ENCODE assay signal across 21 mouse cellular contexts in the genomic region with DNA sequence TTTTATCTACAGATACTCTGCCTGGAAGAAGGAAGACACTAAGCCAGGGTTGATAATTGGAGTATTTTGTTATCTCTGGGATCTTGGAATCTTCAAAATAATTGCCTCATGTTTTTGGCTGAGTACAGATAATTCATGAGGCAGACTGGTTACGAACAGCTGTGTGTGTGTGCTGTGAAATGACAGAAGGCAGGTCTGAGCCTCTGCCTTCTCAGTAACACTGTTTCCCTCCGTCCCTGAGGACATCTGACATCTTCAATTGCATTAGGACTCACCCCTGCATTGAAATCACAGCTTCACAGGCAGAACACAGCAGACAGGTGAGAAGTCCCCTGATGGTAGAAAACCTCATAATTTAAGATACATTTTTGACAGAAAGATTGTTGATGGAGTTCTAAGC.
A peak's percentile ranks its signal among the peaks of the same experiment; 100 is the strongest.
DNase-seq lines count a peak whose midpoint lies in the region; ATAC-seq and TF ChIP-seq lines count a peak whose summit lies in the region.
"Had no signal": no experiment of that assay in that cellular context is flagged by ENCODE, and none has a peak within 500 bp of the region (broad histone marks: within the 10 kb centered on the region; RNA-seq: fewer than 3 reads in every experiment).

No protein-coding gene starts in this region.

- no peaks in the 10 kb centered on the region for H3K9me3 ChIP-seq in hindbrain, embryonic 16.5 days (ENCODE audit: control insufficient read depth, low read length)
- no peaks in the 10 kb centered on the region for H3K9me3 ChIP-seq in hindbrain, embryonic 14.5 days (ENCODE audit: control insufficient read depth, low read length)
- H3K9me3 ChIP-seq in midbrain, embryonic 14.5 days (ENCODE audit: control insufficient read depth, low read length): no peaks in the 10 kb centered on the region
- no peaks in the 10 kb centered on the region for H3K9me3 ChIP-seq in midbrain, embryonic 10.5 days (replicated peaks)
- no peaks in the 10 kb centered on the region for H3K9me3 ChIP-seq in midbrain, postnatal 0 days (ENCODE audit: low read length)
- H3K9me3 ChIP-seq: embryonic facial prominence, embryonic 12.5 days; forebrain, embryonic 13.5 days; G1E; heart, embryonic 12.5 days; hindbrain, embryonic 12.5 days had no signal

- H3K36me3 ChIP-seq in hindbrain, embryonic 16.5 days (ENCODE audit: control insufficient read depth, insufficient read depth, low read length): no peaks in the 10 kb centered on the region
- no peaks in the 10 kb centered on the region for H3K36me3 ChIP-seq in hindbrain, embryonic 14.5 days (replicated peaks; ENCODE audit: control insufficient read depth, insufficient read depth)
- no peaks in the 10 kb centered on the region for H3K36me3 ChIP-seq in midbrain, embryonic 14.5 days (ENCODE audit: control insufficient read depth, insufficient read depth, low read length)
- H3K36me3 ChIP-seq in midbrain, embryonic 10.5 days: no peaks in the 10 kb centered on the region
- no peaks in the 10 kb centered on the region for H3K36me3 ChIP-seq in midbrain, postnatal 0 days (ENCODE audit: insufficient read depth, low read length)
- H3K36me3 ChIP-seq: embryonic facial prominence, embryonic 12.5 days; G1E; heart, embryonic 12.5 days; hindbrain, embryonic 12.5 days had no signal

- H3K27me3 ChIP-seq in hindbrain, embryonic 16.5 days (replicated peaks; ENCODE audit: control insufficient read depth, insufficient read depth, low read length): no peaks in the 10 kb centered on the region
- no peaks in the 10 kb centered on the region for H3K27me3 ChIP-seq in hindbrain, embryonic 14.5 days (ENCODE audit: control insufficient read depth, insufficient read depth, low read length)
- no peaks in the 10 kb centered on the region for H3K27me3 ChIP-seq in midbrain, embryonic 14.5 days (ENCODE audit: control insufficient read depth, insufficient read depth, low read length)
- H3K27me3 ChIP-seq in midbrain, embryonic 10.5 days (ENCODE audit: low read depth, poor library complexity, severe bottlenecking): no peaks in the 10 kb centered on the region
- H3K27me3 ChIP-seq in midbrain, postnatal 0 days (ENCODE audit: insufficient read depth, low read length): no peaks in the 10 kb centered on the region
- H3K27me3 ChIP-seq: embryonic facial prominence, embryonic 12.5 days; forebrain, embryonic 13.5 days; heart, embryonic 12.5 days; hindbrain, embryonic 12.5 days had no signal

- no peak overlapping the region for H3K4me3 ChIP-seq in hindbrain, embryonic 16.5 days (ENCODE audit: low read length)
- no peak overlapping the region for H3K4me3 ChIP-seq in hindbrain, embryonic 14.5 days (replicated peaks; ENCODE audit: low read length)
- no peak overlapping the region for H3K4me3 ChIP-seq in midbrain, embryonic 14.5 days (replicated peaks; ENCODE audit: low read depth, low read length)
- H3K4me3 ChIP-seq in midbrain, embryonic 10.5 days: no peak overlapping the region
- no peak overlapping the region for H3K4me3 ChIP-seq in midbrain, postnatal 0 days (ENCODE audit: low read depth, low read length)
- H3K4me3 ChIP-seq: embryonic facial prominence, embryonic 12.5 days; forebrain, embryonic 13.5 days; gastrocnemius, adult 2 months; heart, embryonic 12.5 days; hindbrain, embryonic 12.5 days had no signal

- TF ChIP-seq CTCF in midbrain, postnatal 0 days (IDR thresholded peaks at IDR 0.05): no peak

- no peak overlapping the region for H3K4me2 ChIP-seq in hindbrain, embryonic 16.5 days (ENCODE audit: low read length)
- H3K4me2 ChIP-seq in hindbrain, embryonic 14.5 days (replicated peaks): no peak overlapping the region
- H3K4me2 ChIP-seq in midbrain, embryonic 14.5 days (ENCODE audit: low read length): no peak overlapping the region
- no peak overlapping the region for H3K4me2 ChIP-seq in midbrain, postnatal 0 days (ENCODE audit: low read depth, low read length, poor library complexity, severe bottlenecking)
- H3K4me2 ChIP-seq: embryonic facial prominence, embryonic 12.5 days; forebrain, embryonic 13.5 days; heart, embryonic 12.5 days; hindbrain, embryonic 12.5 days had no signal

- ATAC-seq in hindbrain, embryonic 16.5 days: peak; percentile 48; the same call in 1 of the 2 replicates
- ATAC-seq in hindbrain, embryonic 14.5 days (ENCODE audit: low FRiP score): no peak
- ATAC-seq in midbrain, embryonic 14.5 days (ENCODE audit: low FRiP score, low TSS enrichment): no peak; the same call in 1 of the 2 replicates
- ATAC-seq in midbrain, postnatal 0 days (ENCODE audit: low FRiP score): no peak
- ATAC-seq: CD4-positive, CD25-positive, alpha-beta regulatory T cell, adult 4 months; forebrain, embryonic 13.5 days; inflammation-experienced regulatory T-cells, adult 6 months had no signal

- no peak overlapping the region for H3K9ac ChIP-seq in hindbrain, embryonic 16.5 days (ENCODE audit: low read depth, low read length)
- H3K9ac ChIP-seq in hindbrain, embryonic 14.5 days: no peak overlapping the region
- H3K9ac ChIP-seq in midbrain, embryonic 14.5 days (replicated peaks; ENCODE audit: low read length): no peak overlapping the region
- H3K9ac ChIP-seq in midbrain, postnatal 0 days (replicated peaks; ENCODE audit: low read length, poor library complexity, severe bottlenecking): no peak overlapping the region
- H3K9ac ChIP-seq: embryonic facial prominence, embryonic 12.5 days; forebrain, embryonic 13.5 days; heart, embryonic 12.5 days; hindbrain, embryonic 12.5 days had no signal

- no peak overlapping the region for H3K27ac ChIP-seq in hindbrain, embryonic 16.5 days (ENCODE audit: low read depth, low read length)
- H3K27ac ChIP-seq in hindbrain, embryonic 14.5 days: no peak overlapping the region
- H3K27ac ChIP-seq in midbrain, embryonic 14.5 days (replicated peaks; ENCODE audit: low read depth, low read length): no peak overlapping the region
- no peak overlapping the region for H3K27ac ChIP-seq in midbrain, embryonic 10.5 days (replicated peaks)
- no peak overlapping the region for H3K27ac ChIP-seq in midbrain, postnatal 0 days (ENCODE audit: low read depth, low read length)
- H3K27ac ChIP-seq: embryonic facial prominence, embryonic 12.5 days; forebrain, embryonic 13.5 days; gastrocnemius, adult 2 months; hindbrain, embryonic 12.5 days had no signal

- DNase-seq in cerebellum, postnatal 10 days: peak; percentile 9 to 21
- DNase-seq in cerebellum, adult 8-10 months: no peak
- DNase-seq in hindbrain, embryonic 14.5 days (ENCODE audit: low spot score): no peak
- peak; percentile 57 for DNase-seq in midbrain, embryonic 14.5 days
- DNase-seq in midbrain, embryonic 10.5 days (ENCODE audit: low spot score): no peak
- peak; percentile 34 for DNase-seq in midbrain, postnatal 0 days (ENCODE audit: low spot score)
- DNase-seq: adrenal gland, postnatal 10 days; B cell, adult 2 months; cerebellum, adult 18-20 months; cerebellum, postnatal 14 days; embryo, embryonic 11 days; gastrocnemius, adult 2 months; gastrocnemius, postnatal 25 days had no signal

- H3K4me1 ChIP-seq in hindbrain, embryonic 16.5 days (ENCODE audit: control insufficient read depth, insufficient read depth, low read depth, low read length): no peaks in the 10 kb centered on the region
- H3K4me1 ChIP-seq in hindbrain, embryonic 14.5 days (replicated peaks; ENCODE audit: control insufficient read depth, insufficient read depth, low read length): no peaks in the 10 kb centered on the region
- H3K4me1 ChIP-seq in midbrain, embryonic 14.5 days (ENCODE audit: control insufficient read depth, insufficient read depth, low read length): no peaks in the 10 kb centered on the region
- no peaks in the 10 kb centered on the region for H3K4me1 ChIP-seq in midbrain, embryonic 10.5 days
- 0 out of 2 replicates have a peak, but pooled peaks cover 4% of the 10 kb centered on the region for H3K4me1 ChIP-seq in midbrain, postnatal 0 days (ENCODE audit: insufficient read depth, low read length)
- H3K4me1 ChIP-seq: embryonic facial prominence, embryonic 12.5 days; forebrain, embryonic 13.5 days; heart, embryonic 12.5 days; hindbrain, embryonic 12.5 days had no signal

- 48% methylated on average over 2 of the region's 2 CpGs for WGBS in hindbrain, embryonic 16.5 days
- 43% methylated on average over 2 of the region's 2 CpGs for WGBS in hindbrain, embryonic 14.5 days
- 43% methylated on average over 2 of the region's 2 CpGs for WGBS in midbrain, embryonic 14.5 days
- WGBS in midbrain, embryonic 10.5 days: 82% methylated on average over 2 of the region's 2 CpGs
- WGBS in midbrain, postnatal 0 days: 49% methylated on average over 2 of the region's 2 CpGs

Comparison
In these comparisons a context has a peak if more than half of its experiments do, and no peak if none do; other contexts are left out.
1. DNase-seq: peak in cerebellum, postnatal 10 days (2 of 2), midbrain, embryonic 14.5 days (single experiment) and midbrain, postnatal 0 days (single experiment); none in cerebellum, adult 8-10 months (single experiment), hindbrain, embryonic 14.5 days (single experiment) and midbrain, embryonic 10.5 days (single experiment).